In the genomic region with DNA sequence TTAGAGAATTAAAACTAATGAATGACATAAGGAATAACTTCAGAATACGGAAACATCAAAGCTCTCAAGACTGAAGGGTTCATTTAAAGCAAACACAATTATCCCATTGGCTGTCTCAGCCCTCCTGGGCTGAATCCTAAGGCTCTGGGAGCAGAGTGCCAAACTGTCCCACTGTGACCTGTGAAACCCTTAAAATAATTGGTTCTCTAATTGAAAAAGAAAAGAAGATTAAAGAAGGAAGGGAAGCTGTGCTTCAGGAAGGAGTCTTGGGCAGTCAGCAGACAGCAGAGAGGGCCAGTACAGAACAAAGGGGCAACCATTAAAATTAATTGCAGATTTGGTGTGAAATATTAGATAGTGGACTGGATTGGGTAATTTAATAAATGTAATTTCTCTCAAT, we compare ENCODE assay signal across 21 mouse cellular contexts.
"Had no signal": no experiment of that assay in that cellular context is flagged by ENCODE, and none has a peak within 500 bp of the region (broad histone marks: within the 10 kb centered on the region; RNA-seq: fewer than 3 reads in every experiment).

No protein-coding gene starts in this region.

- H3K4me1 ChIP-seq: limb, embryonic 10.5 days; limb, embryonic 13.5 days; liver, embryonic 12.5 days; liver, embryonic 15.5 days; lung, embryonic 15.5 days; neural tube, embryonic 12.5 days; neural tube, embryonic 15.5 days had no signal

- H3K36me3 ChIP-seq: limb, embryonic 13.5 days; liver, embryonic 15.5 days; lung, embryonic 15.5 days; neural tube, embryonic 12.5 days; neural tube, embryonic 15.5 days had no signal

- H3K27me3 ChIP-seq: limb, embryonic 13.5 days; liver, embryonic 12.5 days; liver, embryonic 15.5 days; lung, embryonic 15.5 days; megakaryocyte, embryonic 14.5 days; neural tube, embryonic 12.5 days; neural tube, embryonic 15.5 days had no signal

- ATAC-seq: intestine, embryonic 16.5 days; liver, embryonic 12.5 days had no signal

- H3K9ac ChIP-seq: limb, embryonic 13.5 days; liver, embryonic 12.5 days; liver, embryonic 15.5 days; lung, embryonic 15.5 days; neural tube, embryonic 12.5 days; neural tube, embryonic 15.5 days had no signal

- DNase-seq: kidney, adult 18-20 months; kidney, adult 9 months; kidney, postnatal 25 days; layer of hippocampus, adult 9-11 months; liver; lung, adult 18-20 months; lung, postnatal 10 days; lung, postnatal 36 days; thymus, adult 18-20 months; thymus, postnatal 36 days had no signal

- H3K27ac ChIP-seq: kidney, postnatal 0 days; layer of hippocampus, adult 2 months; limb, embryonic 10.5 days; limb, embryonic 13.5 days; liver, embryonic 12.5 days; liver, embryonic 15.5 days; lung, embryonic 15.5 days; neural tube, embryonic 12.5 days; neural tube, embryonic 15.5 days had no signal

- H3K4me3 ChIP-seq: layer of hippocampus, adult 2 months; limb, embryonic 10.5 days; limb, embryonic 13.5 days; liver, embryonic 12.5 days; liver, embryonic 15.5 days; lung, embryonic 15.5 days; megakaryocyte, embryonic 14.5 days; neural tube, embryonic 12.5 days; neural tube, embryonic 15.5 days had no signal

- H3K9me3 ChIP-seq: limb, embryonic 10.5 days; limb, embryonic 13.5 days; liver, embryonic 12.5 days; liver, embryonic 15.5 days; lung, embryonic 15.5 days; megakaryocyte, embryonic 14.5 days; neural tube, embryonic 12.5 days; neural tube, embryonic 15.5 days had no signal

- H3K4me2 ChIP-seq: limb, embryonic 13.5 days; liver, embryonic 12.5 days; liver, embryonic 15.5 days; lung, embryonic 15.5 days; neural tube, embryonic 12.5 days; neural tube, embryonic 15.5 days had no signal
